Mouse (Mus musculus) frontal cortex, adult (tissue): ENCODE measurements around the gene Vhl.

Experiments
- ATAC-seq: cut with Nextera tagmentation; 2 replicates; pipeline ENCODE4 v1.9.2; 2017; ENCODE audit warnings: mild to moderate bottlenecking, moderate library complexity, mixed read lengths; ENCODE audit not compliant: low TSS enrichment

Vhl gene

GRCm38 (mm10) chr6:113623941-113624751 is at the start of gene Vhl:
TSS of gene Vhl (plus strand) at chr6:113623959.
- peak; percentile 71 for ATAC-seq

DNA sequence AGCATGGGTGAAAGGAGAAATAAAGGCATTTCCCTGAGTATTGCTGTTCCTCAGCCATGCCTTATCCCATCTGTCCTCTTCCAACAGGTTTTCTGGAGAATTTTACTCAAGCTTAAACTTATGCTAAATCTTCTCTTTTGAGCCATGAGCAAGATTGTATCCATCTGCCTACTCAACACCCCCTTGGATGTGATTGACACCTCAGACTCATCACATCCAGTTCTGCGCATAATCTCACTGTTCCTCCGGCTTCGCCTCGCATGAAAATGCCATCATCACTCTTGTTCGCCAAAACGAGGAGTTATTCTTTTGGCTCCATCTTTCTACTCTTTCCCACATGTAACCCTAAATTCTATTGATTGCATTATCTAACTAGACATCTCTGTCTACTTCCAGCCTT is 47.7 kb upstream of the Vhl start:
- ATAC-seq = peak; percentile 97

DNA sequence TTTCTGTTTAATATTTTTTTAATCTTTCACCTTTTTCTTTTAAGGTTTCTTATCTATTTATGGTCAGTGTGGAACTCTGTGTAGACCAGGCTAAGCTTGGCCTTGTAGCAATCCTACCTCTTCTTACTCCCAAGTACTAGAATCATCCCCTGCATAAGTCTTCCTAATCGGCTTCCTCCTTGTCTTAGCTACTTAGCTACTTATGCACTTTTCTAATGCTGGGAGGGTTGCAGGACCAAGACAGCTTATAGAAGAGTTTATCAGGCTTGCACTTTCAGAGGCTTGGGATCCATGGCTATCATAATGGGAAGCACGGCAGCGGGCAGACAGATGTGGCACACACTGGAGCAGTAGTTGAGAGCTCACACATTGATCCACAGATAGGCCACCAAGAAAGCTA is 44.5 kb upstream of the Vhl start:
- no peak for ATAC-seq

GRCm38 (mm10) chr6:113583023-113583422 is 40.7 kb upstream of the Vhl start:
- peak; percentile 50; the same call in 1 of the 2 replicates for ATAC-seq

DNA sequence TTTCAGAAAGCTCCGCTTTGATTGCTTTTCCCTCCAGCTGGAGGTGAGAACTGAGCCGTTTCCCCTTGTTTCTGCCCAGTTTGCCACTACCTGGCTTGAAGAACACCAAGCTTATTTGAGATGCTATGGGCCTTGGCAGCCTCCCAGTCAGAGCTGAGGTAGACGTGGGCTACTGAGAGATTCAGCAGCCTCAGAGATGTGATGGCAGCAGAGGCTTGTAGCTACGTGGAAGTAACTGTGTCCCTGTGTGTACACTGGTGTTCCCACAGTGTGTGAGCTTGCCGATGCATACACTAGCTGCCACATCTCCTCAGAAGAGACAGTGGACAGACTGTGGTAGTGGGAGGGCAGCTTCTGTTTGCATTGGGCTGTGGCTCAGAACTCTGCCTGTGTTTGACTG is 38.7 kb upstream of the Vhl start:
- ATAC-seq = peak; percentile 85

DNA sequence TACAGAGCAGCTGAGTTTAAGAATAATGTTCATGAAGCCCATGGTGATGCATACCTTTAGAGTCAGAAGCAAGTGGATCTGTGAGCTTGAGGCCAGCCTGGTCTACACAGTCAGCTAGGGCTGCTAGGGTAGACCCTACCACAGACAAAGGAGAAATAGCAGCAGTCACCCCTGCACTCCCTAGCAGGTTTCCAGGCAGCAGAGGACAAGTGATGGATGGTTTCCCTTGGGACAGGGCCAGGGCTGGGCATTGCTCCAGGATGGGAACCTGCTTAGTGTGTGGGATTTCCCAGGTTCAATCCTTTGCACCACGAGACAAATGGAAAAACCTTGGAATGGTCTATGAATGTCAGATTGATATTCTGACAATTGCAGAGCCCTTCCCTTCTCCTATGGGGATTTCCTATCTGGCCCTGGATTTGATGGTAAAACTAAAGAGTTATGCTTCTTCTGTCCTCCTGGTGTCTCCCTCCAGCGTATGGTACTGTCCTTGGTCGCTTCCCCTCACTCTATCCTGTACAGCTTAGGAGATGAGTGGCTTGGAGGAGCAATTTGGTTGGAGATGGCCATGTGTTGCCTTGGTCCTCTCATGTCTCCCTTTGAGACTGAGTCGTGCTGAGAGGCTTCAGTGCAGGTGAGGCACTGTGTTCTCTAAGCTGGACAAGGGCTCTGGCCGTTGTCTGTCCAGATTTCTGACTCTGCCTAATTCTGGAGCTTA is 37.1 kb upstream of the Vhl start:
- ATAC-seq = peak; percentile 48; the same call in 1 of the 2 replicates

DNA sequence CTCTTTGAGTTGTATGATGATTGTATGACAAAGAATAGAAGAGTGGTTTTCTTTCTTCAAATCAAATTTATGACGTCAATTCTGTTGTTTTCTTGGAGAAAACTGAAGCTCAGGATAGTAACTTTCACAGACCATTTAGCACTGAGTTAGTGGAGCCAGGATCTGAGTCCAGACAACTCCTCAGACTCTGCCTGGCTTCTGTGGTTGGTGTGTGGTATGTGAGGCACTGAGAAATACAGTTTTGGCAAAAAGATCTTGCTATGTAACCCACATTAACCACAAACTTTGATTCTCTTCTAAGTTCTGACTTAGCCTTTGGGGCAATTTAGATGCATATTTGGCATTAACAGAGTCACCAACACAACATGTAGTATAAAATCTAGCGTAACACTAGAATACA is 31.1 kb upstream of the Vhl start:
- ATAC-seq = no peak

DNA sequence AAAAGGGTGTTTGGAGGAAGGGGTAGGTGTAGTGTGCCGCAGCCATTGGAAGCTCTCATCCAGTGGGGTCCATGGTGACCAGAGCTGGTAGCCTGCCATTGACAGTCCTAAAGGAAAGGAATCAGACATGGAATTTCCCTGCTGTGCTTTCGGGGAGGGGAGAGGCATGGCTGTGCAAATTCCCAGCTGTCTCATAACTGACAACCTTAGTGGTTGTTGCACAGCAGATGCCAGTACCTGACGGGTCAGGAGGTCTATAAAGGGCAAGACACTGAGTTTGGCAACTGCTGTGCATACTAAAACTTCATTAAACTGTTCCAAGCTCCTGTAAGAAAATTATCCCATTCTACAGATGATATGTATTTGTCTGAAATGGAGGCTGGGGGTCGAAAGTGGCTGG is 25.8 kb upstream of the Vhl start:
- no peak for ATAC-seq

DNA sequence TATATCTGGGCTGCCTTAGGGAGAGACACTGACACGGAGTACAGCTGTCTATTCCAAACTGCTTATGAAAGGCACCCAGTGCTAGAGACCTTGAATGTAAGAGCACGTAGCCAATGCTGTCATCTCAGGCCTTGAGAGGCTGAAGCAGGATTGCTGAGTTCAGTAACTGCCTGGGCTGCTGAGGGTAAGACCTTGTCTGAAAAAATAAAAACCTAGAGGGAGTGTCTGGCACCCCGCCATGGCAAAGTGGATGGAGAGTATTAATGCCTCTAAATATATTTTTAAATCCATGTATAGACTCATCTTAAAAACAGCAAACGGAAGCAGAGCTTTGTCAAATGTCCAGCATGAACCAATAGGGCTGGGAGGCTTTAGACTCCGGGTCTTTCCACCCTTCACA is 23.9 kb upstream of the Vhl start:
- no peak for ATAC-seq

DNA sequence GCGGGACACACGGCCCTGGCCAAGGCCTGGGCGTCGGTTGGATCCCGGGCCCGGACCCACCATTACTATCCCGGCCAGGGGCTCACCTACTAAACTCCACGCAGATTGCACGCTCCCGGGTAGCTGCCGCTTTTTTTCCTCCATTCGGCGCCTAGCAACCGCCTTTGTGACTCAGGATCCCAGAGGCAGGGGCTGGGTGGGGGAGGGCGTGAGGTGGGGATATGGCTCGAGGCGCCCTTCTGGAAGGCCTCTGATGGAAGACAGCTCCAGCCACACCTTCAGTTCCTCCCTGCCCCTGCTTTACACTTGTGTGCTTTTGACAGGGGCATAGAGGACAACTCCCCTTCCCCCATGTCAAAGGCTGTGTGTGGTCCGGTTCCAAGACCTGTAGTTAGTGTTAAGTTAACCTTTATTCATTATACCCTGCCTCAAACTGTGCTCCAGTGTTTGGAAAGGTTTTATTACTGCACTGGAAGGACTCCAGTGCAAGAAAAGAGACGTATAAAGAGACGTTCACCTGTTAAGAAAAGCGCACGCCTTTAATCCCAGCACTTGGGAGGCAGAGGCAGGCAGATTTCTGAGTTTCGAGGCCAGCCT is 23.1 kb upstream of the Vhl start, which contains the start of gene Fancd2os:
Fancd2os (minus strand) TSS at position 173 of the 597 bp plus-strand sequence.
- ATAC-seq = no peak

DNA sequence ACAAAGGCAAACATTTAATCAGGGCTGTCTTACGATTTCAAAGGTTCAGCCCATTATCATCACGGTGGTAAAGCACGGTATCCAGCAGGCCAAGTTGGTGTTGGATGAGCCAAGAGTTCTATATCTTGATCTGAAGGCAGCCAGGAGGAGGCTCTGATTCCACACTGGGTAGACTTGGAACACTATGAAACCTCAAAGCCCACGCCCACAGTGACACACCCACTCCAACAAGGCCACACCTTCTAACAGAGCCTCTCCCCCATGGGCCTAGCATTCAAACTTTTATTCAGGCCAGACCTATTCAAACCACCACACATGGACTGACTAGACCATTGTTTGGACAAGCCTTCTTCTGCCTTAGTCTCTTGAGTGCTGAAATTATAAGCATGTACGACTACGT is 20.9 kb upstream of the Vhl start:
- ATAC-seq = no peak

GRCm38 (mm10) chr6:113603993-113604392 is 19.8 kb upstream of the Vhl start:
- ATAC-seq = no peak

GRCm38 (mm10) chr6:113604432-113605223 is 19.1 kb upstream of the Vhl start, which contains the start of gene Brk1:
TSS of gene Brk1 (plus strand) at chr6:113604772.
- ATAC-seq = peak; percentile 82

- peak; percentile 21 for ATAC-seq
Observed at GRCm38 (mm10) chr6:113605224-113605545, 18.6 kb upstream of the Vhl start.

DNA sequence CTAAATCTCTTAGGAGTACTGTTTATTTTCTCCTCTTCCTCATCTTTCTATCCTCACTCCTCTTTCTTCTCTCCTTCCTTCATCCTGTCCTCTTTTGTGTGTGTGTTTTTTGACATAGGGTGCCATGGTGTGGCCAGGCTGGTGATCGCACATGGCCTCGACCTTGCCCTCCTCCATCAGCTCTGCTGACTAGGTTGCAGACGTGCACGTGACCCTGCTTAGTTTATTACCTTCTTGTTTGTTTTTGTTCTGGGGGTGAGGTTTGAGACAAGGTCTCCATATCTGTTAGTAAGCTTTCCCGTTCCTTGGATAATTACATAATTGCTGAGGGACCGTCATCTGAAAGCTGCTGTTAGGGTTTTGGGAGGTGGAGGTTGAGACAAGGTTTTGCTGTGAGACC is 14.9 kb upstream of the Vhl start:
- ATAC-seq = no peak

DNA sequence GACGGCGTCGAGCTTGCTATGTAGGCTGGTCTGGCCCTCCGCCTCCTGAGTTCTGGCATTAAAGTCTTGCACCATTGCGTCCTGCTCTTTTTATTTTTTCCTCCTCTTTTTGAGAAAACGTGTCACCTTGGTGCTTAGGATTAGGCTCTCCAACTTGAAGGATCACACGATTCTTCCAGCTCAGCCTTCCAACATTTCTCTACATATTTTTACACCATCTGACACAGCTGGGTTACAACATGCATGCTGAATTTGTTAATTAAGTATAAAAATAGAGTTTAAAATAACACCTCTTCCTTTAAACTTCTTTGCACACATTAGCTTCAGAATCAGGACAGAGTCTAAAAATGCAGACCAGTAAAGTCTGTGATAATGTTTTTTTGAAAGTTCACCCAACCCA is 14.5 kb upstream of the Vhl start:
- ATAC-seq = peak; percentile 26

DNA sequence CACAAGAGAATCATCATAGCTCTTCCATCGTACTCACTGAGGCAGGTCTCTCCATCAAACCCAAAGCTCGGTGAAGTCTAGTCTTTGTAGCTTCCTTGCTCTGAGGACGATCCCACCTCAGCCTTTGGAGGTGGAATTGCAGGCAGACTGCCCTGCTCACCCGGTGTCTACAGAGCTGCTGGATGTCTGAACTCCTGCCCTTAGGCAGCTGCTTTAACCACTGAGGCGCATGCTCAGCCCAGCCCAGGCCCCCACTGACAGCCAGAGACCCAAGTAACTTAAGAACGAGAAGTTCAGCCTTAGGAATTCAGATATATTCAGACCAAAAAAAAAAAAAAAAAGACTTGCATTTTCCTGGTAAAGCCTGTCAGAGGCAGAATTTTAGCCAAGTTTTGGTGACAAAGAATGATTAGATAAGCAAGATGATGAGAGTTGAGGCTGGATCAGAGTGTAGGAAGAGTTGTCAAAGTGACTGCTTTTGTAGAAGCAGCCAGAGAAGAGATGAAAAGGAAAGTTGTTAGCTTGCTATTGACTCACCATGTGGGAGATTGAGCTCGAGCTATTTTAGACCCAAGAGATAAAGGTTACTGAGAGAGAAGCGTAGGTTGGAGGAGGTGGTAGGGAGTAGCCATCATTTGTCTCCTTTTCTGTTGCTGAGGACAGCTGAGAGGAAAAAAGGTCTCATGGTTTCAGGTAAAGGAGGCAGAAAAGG is 11.3 kb upstream of the Vhl start:
- peak; percentile 60 for ATAC-seq

GRCm38 (mm10) chr6:113614152-113614551 is 9.6 kb upstream of the Vhl start:
- peak; percentile 51 for ATAC-seq

- ATAC-seq = peak; percentile 26; the same call in 1 of the 2 replicates
Observed at GRCm38 (mm10) chr6:113614997-113615396, 8.8 kb upstream of the Vhl start.

- ATAC-seq = no peak
Observed at GRCm38 (mm10) chr6:113615489-113615888, 8.3 kb upstream of the Vhl start.

DNA sequence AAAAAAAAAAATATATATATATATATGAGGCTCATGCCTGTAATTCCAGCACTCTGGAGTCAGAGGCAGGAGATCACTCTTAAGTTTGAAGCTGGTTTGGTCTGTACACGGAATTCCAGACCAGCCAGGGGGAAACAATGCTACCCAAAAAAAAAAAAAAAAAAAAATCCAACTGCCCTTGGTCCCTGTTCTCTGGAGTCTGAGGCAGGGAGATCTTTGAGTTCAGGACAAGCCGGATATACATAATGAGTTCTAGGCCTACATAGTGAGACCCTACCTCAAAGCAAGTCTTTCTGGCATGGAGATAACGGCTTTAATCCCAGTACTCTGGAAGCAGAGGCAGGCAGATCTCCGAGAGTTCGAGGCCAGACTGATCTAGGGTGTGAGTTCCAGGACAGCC is 373 bp upstream of the Vhl start:
- no peak for ATAC-seq
